Mouse (Mus musculus) urinary bladder, postnatal 25 days (tissue): ENCODE measurements at regions not wholly inside any gene's neighbourhood (a gene's known extent, or its start where the extent isn't known, plus 50 kb on each side); places are given as distances from the start of the nearest gene placed in this dataset.
A peak's percentile ranks its signal among the peaks of the same experiment; 100 is the strongest.

Source experiments
- DNase-seq: peaks from one replicate; pipeline ENCODE4 v3.0.0; 2022; ENCODE audit warnings: low spot score

DNA sequence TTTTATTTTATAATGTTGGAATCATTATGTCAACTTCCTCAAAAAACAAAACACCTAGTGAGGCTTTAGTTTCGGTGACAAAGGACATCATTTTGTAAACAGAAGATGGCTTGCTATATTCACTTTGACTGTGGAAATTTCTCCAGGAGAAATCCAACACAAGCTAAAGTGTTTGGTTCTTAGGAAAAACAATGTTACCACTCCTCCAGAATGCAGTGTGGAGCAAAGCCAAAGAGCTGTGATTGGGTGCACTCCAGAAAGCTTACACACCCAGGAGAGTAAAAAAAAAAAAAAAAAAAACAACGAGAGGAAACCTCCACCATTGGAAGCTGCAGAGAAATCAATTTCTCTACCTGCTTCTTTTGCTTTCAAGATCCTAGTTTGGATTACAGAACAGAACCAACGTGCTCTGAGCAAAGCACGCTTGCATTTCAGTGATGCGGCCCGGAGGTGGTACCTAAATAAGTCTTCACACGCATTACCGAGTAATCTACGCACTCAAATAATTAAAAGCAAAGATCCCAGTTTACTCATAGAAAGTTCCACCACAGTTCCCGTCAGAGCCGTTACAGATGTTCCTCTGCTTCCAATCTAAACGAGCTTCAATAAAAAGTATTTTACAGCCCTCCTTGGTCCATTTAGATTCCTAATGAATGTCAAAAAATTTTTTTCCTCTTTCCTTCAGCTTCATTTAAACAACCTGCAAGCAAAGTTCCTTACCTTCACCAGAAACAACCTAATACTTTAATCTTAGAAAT is 199.5 kb upstream of the Gk2 start:
- DNase-seq = no peak

- DNase-seq = no peak
These were observed 198.4 kb upstream of the Gk2 start for GRCm38 (mm10) chr5:97655266-97655665.

GRCm38 (mm10) chr5:97654414-97654813 is 197.6 kb upstream of the Gk2 start:
- DNase-seq = no peak

DNA sequence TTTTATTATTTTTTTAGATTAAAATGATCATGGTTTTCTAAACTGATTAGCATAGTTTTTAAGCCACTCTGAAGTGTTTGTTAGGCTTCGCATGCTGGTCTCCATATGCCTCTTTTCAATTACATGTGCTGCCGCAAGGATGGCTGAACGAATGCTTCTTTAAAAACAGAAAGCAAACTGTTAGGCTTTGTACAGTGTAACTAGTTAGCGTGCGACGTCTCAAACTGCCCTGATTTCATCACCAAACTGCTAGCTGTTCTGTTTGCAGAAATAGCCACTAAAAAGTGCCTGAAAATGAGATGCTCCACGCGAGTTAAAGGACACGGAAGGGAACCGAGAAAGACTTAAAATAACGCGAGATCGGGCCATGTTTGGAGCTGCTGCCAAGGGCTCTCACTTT is 185.4 kb upstream of the Gk2 start:
- no peak for DNase-seq

DNA sequence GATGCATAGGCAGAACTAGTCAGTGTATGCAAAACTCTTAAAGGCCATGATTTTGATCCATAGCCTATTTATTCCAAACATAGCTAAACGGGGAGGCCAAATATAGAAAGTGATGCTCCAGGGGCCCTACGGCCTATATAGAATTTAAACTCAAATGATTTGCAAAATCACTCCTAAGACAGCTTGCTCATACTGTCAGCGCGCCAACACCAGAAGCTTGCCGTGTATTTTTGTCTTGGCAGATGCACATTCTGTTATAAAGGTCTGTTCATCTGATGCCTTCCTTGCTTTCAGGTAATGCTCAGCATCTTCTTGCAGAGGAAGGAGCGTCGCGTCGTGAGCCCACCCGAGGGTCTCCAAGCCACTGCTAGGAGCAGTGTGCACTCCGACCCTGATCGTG is 184.8 kb upstream of the Gk2 start:
- no peak for DNase-seq

DNA sequence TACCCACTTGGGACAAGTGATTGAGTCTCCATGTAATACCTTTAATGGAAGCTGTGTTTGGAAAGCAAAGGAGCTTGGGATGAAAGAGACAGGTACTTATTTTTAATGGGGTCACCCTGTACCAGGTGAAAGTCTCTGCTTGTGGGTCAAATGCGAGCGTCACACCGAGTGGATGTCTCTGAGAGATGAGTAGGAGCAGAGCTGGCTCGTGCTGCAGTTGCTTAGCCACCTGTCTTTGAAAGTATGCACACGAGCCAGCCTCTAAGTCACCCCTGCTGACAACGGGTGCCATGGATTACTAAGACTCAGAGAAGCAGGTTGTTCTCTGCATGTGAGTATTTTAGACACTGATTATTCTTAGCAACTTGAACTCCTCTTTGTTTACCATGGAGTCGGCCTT is 179.5 kb upstream of the Gk2 start:
- DNase-seq = no peak

DNA sequence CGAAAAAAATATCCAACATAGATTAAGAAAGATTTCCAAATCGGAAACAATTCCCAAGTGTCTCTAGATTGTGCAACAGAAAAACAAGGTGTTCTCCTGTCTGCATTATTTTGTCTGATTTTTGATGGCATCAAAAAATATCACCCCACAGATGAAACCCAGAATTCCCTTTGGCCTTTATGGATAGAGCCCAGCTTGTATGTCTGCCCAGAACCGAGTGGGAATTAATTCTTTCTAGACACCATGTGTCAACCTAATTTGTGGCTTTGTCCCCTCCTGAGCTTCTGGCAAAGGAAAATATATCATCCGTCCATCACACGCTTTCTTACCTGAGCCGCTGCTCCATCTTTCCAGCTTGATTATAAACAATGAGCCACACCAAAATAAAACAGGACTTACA is 176.9 kb upstream of the Gk2 start:
- DNase-seq = no peak

DNA sequence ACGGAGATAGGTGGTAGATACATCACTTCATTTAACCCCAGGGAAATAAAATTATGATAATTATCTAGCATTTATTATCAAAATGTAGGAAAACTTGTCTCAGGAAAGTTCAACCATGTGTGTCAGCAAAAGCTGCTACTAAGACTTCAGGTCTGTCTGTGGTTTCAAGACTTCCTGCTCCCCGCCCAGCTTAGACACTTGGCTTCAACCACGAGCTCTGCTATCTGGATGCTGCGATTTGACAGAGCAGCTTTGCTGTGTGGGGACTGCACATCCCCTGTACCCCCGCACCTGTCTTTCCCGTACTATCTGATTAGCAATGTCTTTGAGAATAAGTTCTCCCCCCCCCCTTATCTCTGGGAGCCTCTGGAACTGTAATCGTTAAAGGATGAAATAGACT is 176.0 kb upstream of the Gk2 start:
- no peak for DNase-seq

DNA sequence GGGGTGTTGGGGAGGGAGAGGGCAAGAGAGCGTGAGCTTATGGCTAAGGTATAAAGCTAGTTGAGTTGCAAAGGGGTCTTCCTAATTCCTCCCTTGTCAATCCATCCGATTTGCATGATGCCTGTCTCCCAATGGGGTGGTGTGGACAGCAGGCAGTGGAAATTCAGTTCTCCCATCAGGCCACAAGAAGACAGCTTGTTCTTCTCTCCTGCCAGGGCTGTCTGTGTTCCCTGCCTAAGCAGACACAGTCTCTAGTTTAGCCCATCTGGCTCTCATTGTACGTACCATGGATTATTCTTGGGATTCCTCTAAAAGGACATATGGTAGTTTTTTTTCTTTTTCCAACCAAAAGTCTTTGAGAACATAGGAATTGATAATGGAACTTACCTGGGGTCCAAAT is 168.4 kb upstream of the Gk2 start:
- DNase-seq = no peak

GRCm38 (mm10) chr5:97619890-97620289 is 163.1 kb upstream of the Gk2 start:
- no peak for DNase-seq

GRCm38 (mm10) chr5:97618411-97618810 is 161.6 kb upstream of the Gk2 start:
- no peak for DNase-seq

DNA sequence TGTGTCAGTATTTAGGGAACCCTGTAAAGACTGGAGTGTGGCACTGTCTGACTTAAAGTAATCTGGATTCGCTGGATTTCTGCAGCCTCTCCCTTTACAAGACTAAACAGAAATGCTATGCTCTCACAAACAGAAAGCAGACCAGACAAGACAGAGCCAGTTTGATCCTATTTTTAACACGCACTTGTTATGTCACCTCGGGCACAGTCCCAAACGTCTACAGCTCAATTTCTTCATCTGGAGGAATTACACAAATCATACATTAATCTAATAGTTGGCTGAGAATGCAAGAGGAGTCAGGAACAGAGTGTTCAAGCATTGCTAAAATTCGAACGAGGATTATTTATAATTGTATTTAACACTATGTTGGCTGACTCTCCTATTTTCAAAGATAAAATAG is 145.4 kb upstream of the Gk2 start:
- peak; percentile 6 for DNase-seq

- no peak for DNase-seq
These were observed 144.6 kb upstream of the Gk2 start for GRCm38 (mm10) chr5:97601384-97601783.

GRCm38 (mm10) chr5:97598741-97599140 is 141.9 kb upstream of the Gk2 start:
- DNase-seq = no peak

DNA sequence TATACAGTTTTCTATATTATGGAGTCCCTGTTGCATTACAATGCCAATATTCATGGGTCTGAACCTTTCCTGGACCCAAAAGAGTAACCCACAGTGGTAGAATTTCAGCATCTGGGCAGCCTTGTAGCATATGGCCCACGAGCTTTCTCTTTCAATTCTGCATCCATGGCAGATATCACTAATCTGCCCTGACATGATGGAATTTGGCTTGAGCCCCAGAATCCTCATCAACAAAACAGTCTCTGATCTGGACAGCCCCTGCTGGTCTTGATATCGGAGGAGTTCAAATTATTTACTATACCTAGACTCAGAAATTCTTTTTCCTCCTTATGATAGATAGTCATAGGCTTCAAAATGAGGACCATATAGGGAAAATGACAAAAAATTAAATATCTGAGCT is 139.1 kb upstream of the Gk2 start:
- DNase-seq = no peak

DNA sequence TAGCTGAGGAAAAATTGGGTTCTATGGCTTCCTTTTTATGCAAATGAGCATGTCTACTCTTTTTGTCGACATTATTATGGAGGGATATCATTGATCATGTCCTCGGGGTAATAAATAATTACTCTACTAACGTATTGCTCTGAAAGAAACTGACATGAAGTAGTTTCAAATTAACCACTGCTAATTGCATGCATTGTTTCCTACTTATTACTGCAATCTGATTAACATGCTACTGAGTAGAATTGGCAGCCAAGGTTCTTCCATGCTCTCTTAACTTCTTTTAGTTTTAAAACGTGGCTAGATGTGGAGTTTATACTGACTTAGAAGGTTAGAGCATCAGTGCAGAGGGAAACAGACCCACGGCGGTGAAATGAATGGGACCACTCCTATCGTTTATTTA is 137.3 kb upstream of the Gk2 start:
- DNase-seq = no peak

DNA sequence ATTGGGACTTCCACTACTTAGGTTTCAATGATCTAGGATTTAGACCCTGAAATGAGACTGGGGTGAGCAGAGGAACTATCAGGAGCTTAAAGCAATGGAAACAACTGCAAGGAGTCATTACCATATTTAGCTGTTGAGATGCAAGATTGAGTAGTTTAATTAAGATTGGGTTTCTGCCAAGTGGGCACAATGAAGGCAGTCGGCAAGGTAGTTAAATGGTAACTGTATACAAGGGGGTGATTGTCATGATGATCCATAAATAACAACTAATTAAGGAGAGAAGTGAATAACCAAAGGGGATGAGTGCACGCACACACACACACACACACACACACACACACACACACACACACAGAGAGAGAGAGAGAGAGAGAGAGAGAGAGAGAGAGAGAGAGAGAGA is 125.7 kb upstream of the Gk2 start:
- DNase-seq = no peak

- DNase-seq = no peak
These were observed 108.7 kb upstream of the Gk2 start for GRCm38 (mm10) chr5:97565486-97565885.

- no peak for DNase-seq
These were observed 106.9 kb upstream of the Gk2 start for GRCm38 (mm10) chr5:97563724-97564123.

DNA sequence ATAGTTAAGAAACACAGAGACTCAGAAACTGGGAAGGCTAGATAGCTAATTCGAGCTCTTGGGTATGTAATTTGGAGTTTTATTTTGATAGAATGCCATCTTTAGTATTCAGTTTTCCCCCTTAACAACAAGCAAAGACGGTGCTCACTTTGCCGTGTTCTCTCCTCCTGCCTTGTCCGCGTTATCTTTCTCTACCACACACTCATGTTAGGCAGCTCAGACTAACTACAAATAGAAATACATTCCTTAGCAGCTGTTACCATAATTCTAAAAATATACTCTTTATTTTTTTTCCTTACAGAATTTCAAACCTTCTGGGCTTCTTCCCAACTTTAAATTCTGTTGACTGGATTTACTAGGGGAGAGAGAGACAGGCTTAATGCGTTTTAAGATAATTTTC is 97.5 kb upstream of the Gk2 start:
- no peak for DNase-seq

DNA sequence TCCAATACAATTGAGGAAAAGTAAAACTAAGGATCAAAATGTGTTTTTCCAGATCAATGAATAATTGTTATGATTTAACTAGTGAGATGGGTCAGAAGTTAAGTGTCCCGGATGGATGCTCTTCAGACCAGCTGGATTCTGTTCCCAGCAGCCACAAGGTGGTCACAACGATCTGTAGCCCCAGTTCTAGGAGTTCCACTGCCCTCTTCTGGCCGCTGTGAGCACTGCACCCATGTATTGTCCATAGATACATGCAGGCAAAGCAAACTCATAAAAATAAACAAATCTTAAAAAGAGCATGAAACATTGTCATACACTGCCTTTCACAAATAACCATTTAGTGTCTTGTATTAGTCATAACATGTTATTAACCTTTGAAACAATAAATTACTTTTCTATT is 96.3 kb upstream of the Gk2 start:
- no peak for DNase-seq

- DNase-seq = no peak
These were observed 80.9 kb upstream of the Gk2 start for GRCm38 (mm10) chr5:97537492-97538257.

DNA sequence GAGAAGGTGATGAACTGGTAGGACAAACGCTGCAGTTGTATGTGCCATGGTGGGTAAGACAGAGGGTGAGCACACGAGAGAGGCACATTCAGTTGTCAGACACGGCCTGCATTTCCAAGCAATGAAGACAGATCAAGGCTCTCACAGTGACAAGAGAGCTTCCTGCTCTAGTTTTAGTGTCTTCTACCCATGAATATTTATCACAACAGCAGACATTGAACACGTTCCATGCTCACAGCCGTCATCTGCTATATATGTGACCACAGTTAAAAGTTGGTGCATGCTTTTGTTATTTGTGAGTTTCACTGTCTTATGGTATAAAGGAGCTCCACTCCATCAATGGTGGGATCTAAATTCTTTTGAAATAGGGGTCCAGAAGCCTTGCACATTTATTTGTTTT is 76.9 kb upstream of the Gk2 start:
- no peak for DNase-seq

- no peak for DNase-seq
These were observed 70.7 kb upstream of the Gk2 start for GRCm38 (mm10) chr5:97527555-97527954.
